Mouse (Mus musculus) cerebellum, postnatal 14 days (tissue): ENCODE data around the gene Dagla.

ENCODE experiments used
- DNase-seq, 2 experiments: peaks; one replicate each; pipeline ENCODE4 v3.0.0; 2021; ENCODE audit warnings: mixed read lengths in 2 of 2

Dagla gene

GRCm38 (mm10) chr19:10307351-10307750, 2.7 kb upstream of the Dagla start:
- peak in 1 of 2 experiments; percentile 32 for DNase-seq

- no peak for DNase-seq
Measured at GRCm38 (mm10) chr19:10306521-10307243, 2.0 kb upstream of the Dagla start.

GRCm38 (mm10) chr19:10305640-10306039, 963 bp upstream of the Dagla start:
- DNase-seq, result no peak

- DNase-seq, result no peak
Measured at GRCm38 (mm10) chr19:10304395-10304794, 282 bp downstream of the Dagla start.

GRCm38 (mm10) chr19:10302852-10303251, 1.8 kb downstream of the Dagla start:
- DNase-seq, result no peak

GRCm38 (mm10) chr19:10301866-10302356, 2.8 kb downstream of the Dagla start:
- DNase-seq, result peak in 1 of 2 experiments; percentile 4

- no peak for DNase-seq
Measured at GRCm38 (mm10) chr19:10301263-10301662, 3.4 kb downstream of the Dagla start.

GRCm38 (mm10) chr19:10300809-10301208, 3.9 kb downstream of the Dagla start:
- no peak for DNase-seq

GRCm38 (mm10) chr19:10298268-10298667, 6.4 kb downstream of the Dagla start:
- peak in 1 of 2 experiments; percentile 2 for DNase-seq

- peak in 1 of 2 experiments; percentile 4 for DNase-seq
Measured at GRCm38 (mm10) chr19:10297041-10297503, 7.6 kb downstream of the Dagla start.

- DNase-seq, result no peak
Measured at GRCm38 (mm10) chr19:10296306-10296705, 8.4 kb downstream of the Dagla start.

- no peak for DNase-seq
Measured at GRCm38 (mm10) chr19:10294631-10295562, 9.8 kb downstream of the Dagla start.

- no peak for DNase-seq
Measured at GRCm38 (mm10) chr19:10293987-10294386, 10.7 kb downstream of the Dagla start.

GRCm38 (mm10) chr19:10291896-10292490, 12.7 kb downstream of the Dagla start:
- no peak for DNase-seq

GRCm38 (mm10) chr19:10290153-10290945, 14.3 kb downstream of the Dagla start:
- DNase-seq, result no peak

GRCm38 (mm10) chr19:10289609-10290150, 15.0 kb downstream of the Dagla start:
- DNase-seq, result no peak

- peak in 1 of 2 experiments; percentile 24 for DNase-seq
Measured at GRCm38 (mm10) chr19:10288125-10289040, 16.3 kb downstream of the Dagla start.

GRCm38 (mm10) chr19:10286458-10286872, 18.2 kb downstream of the Dagla start:
- no peak for DNase-seq

- DNase-seq, result no peak
Measured at GRCm38 (mm10) chr19:10280771-10281540, 23.7 kb downstream of the Dagla start.

- DNase-seq, result no peak
Measured at GRCm38 (mm10) chr19:10279668-10280067, 25.0 kb downstream of the Dagla start.
